Mouse (Mus musculus) T-helper 1 cell (primary cell): ENCODE results near the gene S100a11.

Experiments
- in situ Hi-C: fragments of 300-600 bp; cut with MboI, MseI; formaldehyde crosslinking; loops from one replicate; pipeline ENCODE4 v1.15.1; 2025; ENCODE audit warnings: high pct_unique_total_duplicates

S100a11 gene

GRCm38 (mm10) chr3:93520330-93521193 is at the start of gene S100a11:
Gene S100a11 (plus strand): TSS chr3:93520488.
- in situ Hi-C loops, result no loop called here

- in situ Hi-C loops, result no loop called here
Observed at GRCm38 (mm10) chr3:93480053-93480452, 40.2 kb upstream of the S100a11 start.

- in situ Hi-C loops, result no loop called here
Observed at GRCm38 (mm10) chr3:93481982-93482616, 38.2 kb upstream of the S100a11 start.

GRCm38 (mm10) chr3:93485611-93486010 is 34.7 kb upstream of the S100a11 start:
- in situ Hi-C loops, result no loop called here

- in situ Hi-C loops, result no loop called here
Observed at GRCm38 (mm10) chr3:93488541-93488940, 31.7 kb upstream of the S100a11 start.

- in situ Hi-C loops, result loop anchor here (5.0 kb wide), 3 partner anchors 50 to 380 kb away; partner anchors contain the start of gene Tchh
Observed at GRCm38 (mm10) chr3:93492176-93492575, 28.1 kb upstream of the S100a11 start.

- in situ Hi-C loops, result loop anchor here (5.0 kb wide), 3 partner anchors 52 to 382 kb away; partner anchors contain the start of gene Tchh
Observed at GRCm38 (mm10) chr3:93493992-93494391, 26.3 kb upstream of the S100a11 start.

- in situ Hi-C loops, result loop anchor here (5.0 kb wide), 4 partner anchors 52 to 382 kb away; partner anchors contain the start of gene Tchh
Observed at GRCm38 (mm10) chr3:93494774-93495173, 25.5 kb upstream of the S100a11 start.

GRCm38 (mm10) chr3:93497131-93497530 is 23.2 kb upstream of the S100a11 start:
- in situ Hi-C loops, result loop anchor here (5.0 kb wide), 1 partner anchor 105 kb away; no protein-coding TSS in a partner anchor

- in situ Hi-C loops, result loop anchor here (5.0 kb wide), 1 partner anchor 103 kb away; no protein-coding TSS in a partner anchor
Observed at GRCm38 (mm10) chr3:93499129-93499528, 21.2 kb upstream of the S100a11 start.

GRCm38 (mm10) chr3:93504536-93505189 is 15.6 kb upstream of the S100a11 start:
- in situ Hi-C loops, result no loop called here

- in situ Hi-C loops, result no loop called here
Observed at GRCm38 (mm10) chr3:93505960-93506863, 14.1 kb upstream of the S100a11 start.

GRCm38 (mm10) chr3:93506881-93507325 is 13.4 kb upstream of the S100a11 start:
- in situ Hi-C loops, result no loop called here

GRCm38 (mm10) chr3:93509301-93509700 is 11.0 kb upstream of the S100a11 start:
- in situ Hi-C loops, result no loop called here

GRCm38 (mm10) chr3:93511036-93511435 is 9.3 kb upstream of the S100a11 start:
- in situ Hi-C loops, result no loop called here

GRCm38 (mm10) chr3:93511801-93512200 is 8.5 kb upstream of the S100a11 start:
- in situ Hi-C loops, result no loop called here

GRCm38 (mm10) chr3:93512386-93513101 is 7.7 kb upstream of the S100a11 start:
- in situ Hi-C loops, result no loop called here

- in situ Hi-C loops, result no loop called here
Observed at GRCm38 (mm10) chr3:93514628-93515027, 5.7 kb upstream of the S100a11 start.

- in situ Hi-C loops, result no loop called here
Observed at GRCm38 (mm10) chr3:93517343-93517742, 2.9 kb upstream of the S100a11 start.

- in situ Hi-C loops, result no loop called here
Observed at GRCm38 (mm10) chr3:93519856-93520329, 395 bp upstream of the S100a11 start.
